Mouse (Mus musculus) embryo, embryonic 9.5 days (tissue): ENCODE data around the gene Trim13.
A peak's percentile ranks its signal among the peaks of the same experiment; 100 is the strongest.
"Not testable (repeated sequence)": the region's sequence is repeated elsewhere in the genome, so short reads cannot be mapped to it uniquely, and the experiment has no call there.

ENCODE experiments used
- DNase-seq: peaks from one replicate; pipeline ENCODE4 v3.0.0-alpha.2; 2017; ENCODE audit errors: extremely low spot score

The Trim13 gene

DNA sequence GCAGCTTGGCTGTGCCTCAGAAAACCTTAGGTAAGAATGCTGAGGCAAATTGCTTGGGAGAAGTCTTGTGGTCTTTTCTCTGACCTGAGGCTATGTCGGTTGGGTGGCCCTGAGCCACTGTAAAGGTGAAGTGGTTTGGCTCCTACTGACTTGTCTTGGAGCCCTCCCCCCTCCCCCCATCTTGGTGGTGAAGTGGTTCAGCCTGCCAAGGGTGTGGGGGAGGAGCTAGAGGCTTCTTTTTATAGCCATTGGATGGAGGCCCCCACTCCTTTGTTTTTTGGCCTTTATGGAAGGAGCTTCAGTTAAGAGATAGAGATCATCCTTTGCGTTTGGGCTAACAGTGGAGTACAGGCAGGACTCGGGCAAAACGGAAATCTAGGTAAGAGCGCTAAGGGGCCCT is at the start of gene Trim13:
Trim13 (plus strand) TSS at position 280 of the 400 bp plus-strand sequence.
- no peak for DNase-seq

DNA sequence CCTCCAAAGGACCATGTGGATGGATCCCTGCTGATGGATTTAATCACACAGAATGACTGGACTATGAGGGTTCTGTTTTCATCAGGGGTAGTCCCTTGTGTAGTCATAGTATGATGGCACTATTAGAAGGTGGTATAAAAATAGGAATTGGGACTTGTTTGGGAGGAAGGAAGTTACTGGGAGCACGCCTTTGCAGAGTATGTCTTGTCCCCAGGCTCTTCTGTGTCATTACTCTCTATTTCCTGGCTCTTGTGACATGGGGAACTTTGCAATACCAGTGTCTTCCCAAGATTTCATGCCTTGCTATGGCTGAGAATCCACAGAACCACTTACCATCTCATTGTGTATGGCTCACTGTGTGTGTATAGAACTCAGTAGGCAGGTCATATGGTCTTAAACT is 49.4 kb upstream of the Trim13 start:
- DNase-seq: no peak

DNA sequence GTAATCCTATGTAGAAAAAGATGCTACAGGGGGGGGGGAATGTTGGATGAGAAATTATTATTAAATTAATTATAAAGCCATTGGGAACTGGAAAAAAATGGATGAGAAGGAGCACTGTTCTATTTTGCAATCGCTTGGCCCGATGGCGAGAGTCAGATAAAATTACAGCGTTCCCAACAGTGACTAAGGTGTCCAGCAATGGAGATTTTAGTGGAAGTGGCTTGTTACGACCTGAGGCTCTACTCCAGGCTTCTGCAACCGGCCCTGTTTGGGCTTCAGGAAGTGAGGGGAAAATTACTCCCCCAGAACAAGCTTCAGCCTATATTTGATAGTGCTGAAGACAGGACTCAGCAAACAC is 42.1 kb upstream of the Trim13 start:
- DNase-seq: no peak

DNA sequence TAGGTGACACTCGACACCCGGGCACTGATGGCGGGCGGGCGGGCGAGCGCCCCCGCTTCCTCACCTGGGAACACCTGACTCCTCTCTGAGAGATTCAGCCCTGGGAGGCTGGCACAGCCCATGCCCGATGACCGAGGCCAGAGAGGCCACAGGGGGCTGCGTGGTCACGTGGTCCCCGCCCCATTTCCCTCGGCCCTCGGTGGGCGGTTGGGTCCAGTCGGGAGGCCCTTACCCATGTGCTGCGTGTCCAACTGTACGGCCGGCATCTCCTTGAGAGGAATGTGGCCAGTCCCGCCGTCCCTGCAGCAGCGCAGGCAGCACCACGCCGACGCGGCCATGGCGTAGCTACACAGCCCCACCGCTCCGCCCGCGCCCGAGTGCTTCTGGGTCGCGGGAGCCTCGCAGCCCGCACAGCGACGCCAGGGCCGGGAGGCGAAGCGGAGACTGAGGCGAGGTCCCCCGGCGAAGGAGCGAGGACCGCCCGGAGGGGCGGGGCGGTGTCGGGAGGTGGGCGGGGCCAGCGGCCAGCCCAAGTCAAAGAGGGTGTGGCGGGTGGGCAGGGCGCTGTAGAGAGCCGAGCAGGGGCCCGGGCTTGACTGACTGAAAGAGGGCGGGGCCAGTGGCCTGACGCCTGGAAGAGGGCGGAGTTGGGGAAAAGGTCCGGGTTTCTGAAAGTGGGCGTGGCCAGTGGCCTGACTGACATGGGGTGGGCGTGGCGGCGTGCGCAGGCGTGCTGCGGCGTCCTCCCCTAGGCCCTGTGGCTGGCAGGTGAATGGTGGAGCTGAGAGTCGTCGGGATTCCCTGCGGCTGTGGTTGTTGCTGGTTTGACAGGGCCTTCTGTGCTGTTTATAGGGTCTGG is 41.5 kb upstream of the Trim13 start, which contains the start of gene Spryd7:
Spryd7 (minus strand) TSS at position 598 of the 859 bp plus-strand sequence.
- peak; percentile 100 for DNase-seq

DNA sequence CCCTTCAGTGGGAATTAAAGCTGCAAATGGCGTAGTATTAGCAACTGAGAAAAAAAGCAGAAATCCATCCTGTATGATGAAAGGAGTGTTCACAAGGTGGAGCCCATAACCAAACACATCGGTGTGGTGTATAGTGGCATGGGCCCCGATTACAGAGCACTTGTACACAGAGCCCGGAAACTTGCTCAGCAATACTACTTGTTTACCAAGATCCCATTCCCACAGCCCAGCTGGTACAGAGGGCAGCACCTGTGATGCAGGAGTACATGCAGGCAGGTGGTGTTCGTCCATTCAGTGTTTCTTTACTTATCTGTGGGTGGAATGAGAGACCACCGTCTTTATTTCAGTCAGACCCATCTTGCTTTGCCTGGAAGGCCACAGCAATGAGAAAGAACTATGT is 39.1 kb upstream of the Trim13 start:
- no peak for DNase-seq

DNA sequence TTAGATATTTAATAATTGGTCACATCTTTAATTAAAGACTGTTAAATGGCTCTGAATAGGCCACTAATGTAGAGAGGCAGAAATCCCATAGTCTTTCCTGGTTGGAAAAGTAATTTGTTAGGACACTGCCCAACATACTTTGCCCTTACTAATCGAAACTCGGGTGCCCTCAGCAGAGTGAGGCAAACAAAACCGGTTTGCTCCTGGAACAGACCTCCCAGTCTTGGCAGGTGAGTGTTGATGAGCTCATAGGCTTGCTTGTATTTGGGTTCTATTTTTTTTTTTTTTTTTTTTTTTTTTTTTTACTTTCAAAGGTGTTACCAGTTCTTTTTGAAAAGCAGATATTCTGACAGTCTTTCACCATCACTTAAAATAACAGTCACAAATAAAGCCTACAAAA is 38.2 kb upstream of the Trim13 start:
- DNase-seq: no peak

DNA sequence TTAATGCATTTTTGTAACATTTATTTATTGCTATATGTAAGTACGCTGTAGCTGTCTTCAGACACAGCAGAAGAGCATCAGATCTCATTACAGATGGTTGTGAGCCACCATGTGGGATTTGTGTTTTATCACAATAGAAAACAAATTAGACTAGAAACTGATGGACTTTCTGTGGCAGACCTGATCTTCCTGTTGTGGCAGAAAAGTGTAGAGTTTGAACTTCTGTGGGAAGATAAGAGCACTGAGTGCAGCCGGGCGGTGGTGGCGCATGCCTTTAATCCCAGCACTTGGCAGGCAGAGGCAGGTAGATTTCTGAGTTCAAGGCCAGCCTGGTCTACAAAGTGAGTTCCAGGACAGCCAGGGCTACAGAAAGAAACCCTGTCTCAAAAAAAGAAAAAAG is 31.8 kb upstream of the Trim13 start:
- DNase-seq: not testable (repeated sequence)

DNA sequence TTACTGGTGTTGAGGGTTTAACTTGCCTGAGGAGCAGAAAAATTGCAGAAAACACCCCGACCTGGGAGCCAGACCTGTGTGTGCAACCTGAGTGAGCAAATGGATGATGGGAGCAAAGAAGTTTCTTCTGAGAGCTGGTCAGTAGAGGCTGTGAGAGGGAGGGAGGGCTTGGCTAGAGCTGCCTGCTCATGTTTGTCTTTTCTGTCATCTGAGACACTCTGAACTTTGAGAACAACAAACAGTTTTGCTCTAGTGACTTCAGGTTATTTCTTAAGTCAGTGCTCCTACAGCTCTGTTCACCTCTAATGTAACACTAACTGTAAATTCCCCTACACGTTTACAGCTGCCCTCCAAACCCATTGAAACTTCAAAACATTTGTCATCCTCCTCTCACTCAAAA is 28.7 kb upstream of the Trim13 start:
- DNase-seq: no peak

DNA sequence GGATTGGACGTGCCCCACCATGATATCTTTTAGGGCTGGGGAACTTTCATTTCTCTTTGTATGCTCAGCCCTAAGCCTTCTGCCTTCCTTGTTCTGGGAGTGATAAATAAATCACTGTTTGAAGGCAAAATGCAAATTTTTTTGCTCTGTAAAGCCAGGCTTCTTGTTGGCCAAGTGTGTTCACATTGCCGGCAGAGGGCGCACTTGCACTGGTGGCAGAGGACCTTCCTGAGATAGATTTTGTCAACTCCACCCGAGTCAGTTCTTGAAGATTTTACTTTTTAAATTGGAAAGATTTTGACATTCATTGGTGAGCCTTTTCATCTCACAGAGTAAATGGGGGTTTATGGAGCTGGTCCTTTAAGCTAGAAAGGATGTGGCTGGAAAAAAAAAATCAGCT is 26.7 kb upstream of the Trim13 start:
- DNase-seq: peak; percentile 73

DNA sequence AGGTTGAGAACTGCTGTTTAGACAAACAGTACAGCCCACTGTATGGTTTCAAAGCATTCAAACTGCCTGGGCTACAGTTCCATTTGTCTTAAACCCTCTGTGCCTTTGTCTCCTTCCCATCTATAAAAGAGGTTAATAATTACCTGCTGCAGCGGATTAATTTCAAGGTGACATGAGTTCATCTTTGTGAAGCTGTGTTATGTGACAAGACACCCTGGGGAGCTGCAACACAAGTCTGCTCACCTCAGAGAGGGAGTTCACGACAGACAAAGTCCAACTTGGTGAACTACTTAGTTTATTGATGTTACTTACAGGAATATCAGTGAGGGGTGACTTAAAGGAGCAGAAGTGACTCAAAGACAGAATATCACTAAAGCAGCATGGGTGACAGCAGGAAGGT is 25.9 kb upstream of the Trim13 start:
- DNase-seq: no peak

DNA sequence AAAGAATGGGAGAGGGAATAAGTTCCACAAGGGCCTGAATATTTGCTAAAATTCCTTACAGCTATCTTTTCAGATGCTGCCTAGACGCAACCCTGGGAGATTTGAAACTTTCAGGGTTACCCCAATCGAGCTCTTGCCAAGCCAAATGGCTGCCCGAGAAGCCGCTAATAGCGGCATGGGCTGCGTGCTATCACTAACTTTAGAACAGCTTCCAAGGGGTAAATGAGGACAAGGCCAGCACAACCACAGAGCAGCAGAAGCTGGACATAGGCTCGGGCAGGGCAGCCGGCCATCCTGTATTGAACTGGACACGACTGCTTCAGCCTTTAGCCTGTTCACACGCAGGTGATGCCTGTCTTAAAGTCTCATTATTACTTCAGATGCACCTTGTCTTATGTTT is 23.0 kb upstream of the Trim13 start:
- DNase-seq: no peak

DNA sequence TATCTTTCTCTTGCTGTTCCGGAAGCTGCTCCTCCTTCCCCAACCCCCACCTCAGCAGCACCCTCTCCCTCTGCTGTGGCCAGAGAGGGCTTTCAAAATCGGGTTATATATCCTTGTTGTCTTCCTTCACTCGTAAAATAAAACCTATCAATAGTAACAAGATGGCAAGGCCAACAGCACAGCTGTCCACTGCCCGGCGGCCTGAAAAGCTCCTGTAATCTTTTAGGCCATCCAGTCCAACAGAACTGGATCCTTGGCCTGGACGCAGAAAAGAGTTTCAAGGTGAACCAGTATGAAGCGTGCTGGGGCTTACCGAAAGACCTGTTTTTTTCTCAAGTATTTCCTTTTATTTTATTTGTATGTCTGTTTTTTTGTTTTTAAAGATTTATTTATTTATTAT is 22.1 kb upstream of the Trim13 start:
- no peak for DNase-seq

DNA sequence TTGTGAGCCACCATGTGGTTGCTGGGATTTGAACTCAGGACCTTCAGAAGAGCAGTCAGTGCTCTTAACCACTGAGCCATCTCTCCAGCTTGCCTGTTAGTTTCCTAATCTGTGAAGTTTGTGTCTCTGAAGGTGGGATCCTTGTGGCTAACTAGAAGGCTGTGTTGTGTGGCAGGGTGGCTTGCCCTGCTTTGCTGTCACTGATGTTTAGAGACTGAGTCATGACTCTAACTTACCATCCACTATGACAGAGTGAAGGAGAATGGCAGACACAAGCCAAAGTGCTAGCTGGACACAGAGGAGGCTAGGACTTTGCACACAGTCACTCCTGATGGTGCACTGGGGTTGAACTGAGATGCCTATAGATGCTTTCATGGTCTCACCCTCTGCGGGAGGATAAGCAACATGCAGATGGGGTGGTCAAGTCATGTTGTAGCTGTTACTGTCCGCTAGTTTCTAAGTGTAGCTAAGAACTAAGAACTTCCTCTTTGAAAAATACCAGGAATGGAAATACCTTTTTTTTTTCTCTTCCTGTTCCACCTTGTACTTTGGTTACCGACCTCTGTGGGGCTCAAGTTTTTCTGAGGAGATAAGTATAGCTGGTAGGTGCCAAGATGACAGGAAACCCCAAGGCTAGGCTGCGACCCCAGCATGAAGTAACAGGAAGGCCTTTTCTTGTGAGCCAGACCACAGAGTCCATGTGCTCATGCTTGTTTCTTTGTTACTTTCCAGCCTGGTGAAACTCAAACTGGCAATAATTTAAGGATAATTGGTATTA is 8.6 kb upstream of the Trim13 start:
- DNase-seq: no peak

DNA sequence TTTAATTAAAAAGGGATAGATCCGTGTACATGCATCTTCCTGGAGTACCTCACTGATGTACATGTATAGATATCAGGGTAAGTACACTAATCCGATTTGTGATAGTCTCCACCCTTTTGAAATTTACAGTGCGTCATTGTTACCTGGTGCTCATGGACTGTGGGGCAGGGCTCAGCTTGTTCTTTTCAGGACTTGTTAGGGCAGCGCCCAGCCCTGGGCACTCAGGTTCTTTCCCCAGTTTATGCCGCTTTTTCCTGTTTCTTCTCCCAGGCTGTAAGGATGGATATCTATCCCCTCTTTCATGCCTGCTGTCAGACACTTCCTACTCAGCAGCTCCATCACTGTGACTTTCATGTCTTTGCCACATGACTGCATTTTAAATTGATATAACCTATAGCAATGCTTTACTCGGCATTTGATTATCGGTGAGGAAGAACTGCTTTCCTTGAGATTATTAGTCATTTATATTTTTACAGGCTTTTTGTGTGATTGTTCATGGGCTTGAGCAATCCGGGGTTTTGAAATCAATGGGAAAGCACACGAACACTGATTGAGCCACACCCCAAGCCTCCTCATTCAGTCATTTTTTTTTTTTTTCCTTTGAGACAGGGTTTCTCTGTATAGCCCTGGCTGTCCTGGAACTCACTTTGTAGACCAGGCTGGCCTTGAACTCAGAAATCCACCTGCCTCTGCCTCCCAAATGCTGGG is 1.2 kb upstream of the Trim13 start:
- DNase-seq: no peak

DNA sequence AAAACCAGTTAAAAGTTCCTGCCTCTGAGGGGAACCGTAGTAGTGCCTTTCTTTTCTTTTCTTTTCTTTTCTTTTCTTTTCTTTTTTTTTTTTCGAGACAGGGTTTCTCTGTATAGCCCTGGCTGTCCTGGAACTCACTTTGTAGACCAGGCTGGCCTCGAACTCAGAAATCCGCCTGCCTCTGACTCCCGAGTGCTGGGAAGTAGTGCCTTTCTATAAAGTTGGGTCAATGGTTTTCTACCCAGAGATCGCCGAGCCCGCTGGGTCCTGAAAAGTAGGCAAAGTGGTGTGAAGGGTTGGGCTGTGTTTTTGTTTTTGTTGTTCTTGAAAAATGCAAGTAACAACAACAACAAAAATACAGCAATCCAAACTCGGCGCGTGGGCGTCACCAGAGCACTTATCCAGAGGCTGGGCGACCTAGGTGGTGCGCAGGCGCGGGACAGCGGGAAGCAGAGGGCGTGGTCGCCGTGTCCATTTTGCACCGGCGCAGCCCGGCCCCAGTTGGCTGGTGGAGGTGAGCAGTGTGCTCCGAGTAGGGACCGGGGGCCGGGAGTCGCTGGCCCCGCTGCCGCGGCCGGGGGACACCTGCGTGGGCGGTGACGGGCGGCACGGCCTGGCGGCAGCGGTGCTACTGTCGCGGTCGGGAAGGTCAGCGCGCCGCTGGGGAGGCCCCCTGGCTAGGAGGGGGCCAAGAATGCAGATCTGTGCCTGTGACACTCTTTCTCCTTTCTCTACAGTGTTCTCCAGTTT is 1.2 kb downstream of the Trim13 start:
- DNase-seq: peak; percentile 90

DNA sequence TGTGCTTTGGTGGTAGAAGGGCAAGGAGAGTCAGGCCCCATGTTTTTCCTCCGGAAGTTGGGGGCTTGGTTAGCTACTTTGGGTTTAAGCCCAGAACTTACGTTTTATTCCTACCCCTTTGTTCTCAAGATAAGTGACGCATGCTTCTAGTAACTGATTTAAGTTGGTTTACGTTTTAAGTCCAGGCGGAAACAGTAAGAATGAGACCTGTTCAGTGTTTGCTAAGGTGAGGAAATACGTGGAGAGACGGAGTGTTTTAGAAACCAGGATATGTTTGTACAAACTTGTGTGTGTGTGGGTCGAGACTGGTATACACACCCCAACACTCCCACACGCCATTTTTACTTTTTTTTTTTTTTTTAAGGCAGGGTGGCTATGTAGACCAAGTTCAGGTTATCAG is 3.3 kb downstream of the Trim13 start:
- no peak for DNase-seq

DNA sequence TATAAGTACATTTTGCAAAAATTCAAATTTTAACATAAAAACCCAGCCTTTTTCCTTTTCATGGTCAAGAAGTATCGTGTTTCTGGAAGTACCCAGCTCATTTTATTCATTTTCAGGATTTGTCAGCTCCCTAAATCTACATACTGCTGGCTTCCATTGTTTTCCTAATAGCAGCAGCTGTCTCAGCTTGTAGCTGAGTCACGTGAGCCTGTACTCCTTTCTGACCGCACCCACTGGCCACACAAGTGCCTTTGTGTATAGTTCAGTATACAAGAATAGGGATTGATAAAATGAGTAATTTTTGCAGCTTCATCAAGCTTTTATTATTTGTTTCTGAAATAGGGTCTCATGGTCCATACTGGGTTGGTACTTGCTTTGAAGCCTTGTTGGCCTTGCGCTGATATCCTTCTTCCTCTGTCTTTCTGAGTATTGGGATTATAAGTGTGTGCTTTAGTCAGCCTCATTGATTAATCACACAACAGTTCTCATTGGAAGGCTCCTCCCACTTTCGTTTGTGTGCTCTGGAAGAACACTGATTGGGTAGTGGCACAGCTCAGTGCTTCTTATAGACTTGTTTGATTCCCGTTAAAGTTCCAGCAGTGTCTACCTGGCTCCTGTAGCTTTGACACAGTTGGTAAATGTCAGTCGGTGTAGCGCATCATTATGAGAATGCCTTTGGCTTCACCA is 5.2 kb downstream of the Trim13 start:
- DNase-seq: no peak

DNA sequence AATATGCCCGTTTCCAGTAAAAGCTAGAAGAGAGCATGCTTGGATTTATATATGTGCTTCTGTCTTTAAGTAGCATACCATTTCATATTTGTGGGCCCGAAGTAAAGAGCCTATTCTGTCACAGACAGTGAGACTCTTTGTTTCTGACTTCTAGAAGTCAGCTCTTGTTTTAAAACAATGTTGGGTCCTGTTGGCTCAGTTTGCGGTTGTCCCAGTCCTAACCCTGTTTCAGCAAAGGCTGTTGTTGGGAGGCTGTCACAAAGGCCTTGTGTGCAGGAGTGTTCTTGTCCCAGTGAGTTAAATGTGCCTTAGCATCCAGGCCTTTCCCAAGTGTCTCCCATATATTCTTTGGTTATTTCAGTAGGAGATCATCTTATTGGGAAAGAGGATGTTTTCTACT is 6.0 kb downstream of the Trim13 start:
- no peak for DNase-seq

DNA sequence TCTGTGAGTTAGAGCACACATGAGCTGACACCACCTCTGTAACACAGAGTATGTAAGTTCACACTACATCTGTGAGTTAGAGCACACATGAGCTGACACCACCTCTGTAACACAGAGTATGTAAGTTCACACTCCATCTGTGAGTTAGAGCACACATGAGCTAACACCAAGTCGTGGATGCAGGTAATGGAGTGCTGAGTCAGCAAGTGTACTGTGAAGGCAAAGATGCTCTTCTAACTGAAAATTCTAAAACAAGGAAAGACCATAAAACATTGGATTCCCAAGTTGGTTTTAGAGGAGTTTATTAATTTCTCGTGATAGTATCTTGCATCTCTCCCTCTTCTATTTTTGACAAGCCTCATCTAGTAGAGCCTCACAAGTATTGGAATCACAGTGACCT is 8.0 kb downstream of the Trim13 start:
- DNase-seq: not testable (repeated sequence)

DNA sequence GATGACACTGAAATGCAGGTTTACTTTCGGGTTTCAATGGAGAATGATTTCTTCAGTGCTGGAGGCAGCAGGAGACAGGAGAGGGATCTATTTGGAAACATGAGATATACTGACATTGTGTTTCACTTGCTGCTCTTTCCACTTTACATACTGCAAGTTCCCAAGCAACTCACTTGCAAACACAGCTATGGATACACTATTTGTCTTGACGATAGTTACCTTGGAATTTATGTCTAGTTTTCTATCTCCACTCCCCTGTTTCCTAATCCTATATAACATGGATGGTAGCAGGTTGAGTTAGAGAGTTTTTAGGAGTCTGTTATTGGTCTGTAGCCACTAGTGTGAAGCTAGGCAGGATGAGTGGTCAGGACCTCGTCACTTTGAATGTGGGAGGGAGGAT is 9.1 kb downstream of the Trim13 start, which contains the start of gene Kcnrg:
Kcnrg (plus strand) TSS at position 301 of the 400 bp plus-strand sequence.
- no peak for DNase-seq

DNA sequence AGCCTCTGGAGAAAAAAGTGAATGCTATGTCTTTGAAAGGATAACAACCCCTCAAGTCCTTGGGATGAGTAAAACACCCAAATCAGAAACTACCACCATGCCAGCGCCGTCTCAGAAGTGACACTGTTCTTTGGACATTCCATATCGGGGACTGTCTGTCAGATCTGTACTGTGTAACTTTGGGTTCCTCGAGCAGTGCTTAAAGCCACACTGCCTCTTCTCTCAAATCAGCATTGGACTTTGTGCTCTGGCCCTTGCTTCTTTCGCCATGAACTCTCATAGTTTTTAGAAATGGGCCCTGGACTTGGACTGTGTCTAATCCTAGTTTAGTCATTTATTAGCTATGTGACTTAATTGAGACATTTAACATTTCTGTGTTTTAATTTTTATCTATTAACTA is 13.7 kb downstream of the Trim13 start:
- no peak for DNase-seq
